Mouse (Mus musculus) granulocyte monocyte progenitor cell, adult 5-6 weeks (primary cell): ENCODE data around the gene Tmod3. TPM values are rescaled to one million over a fixed set of nuclear protein-coding genes. Genes with fewer than 3 reads are reported as not detected.
"Not testable (repeated sequence)": the region's sequence is repeated elsewhere in the genome, so short reads cannot be mapped to it uniquely, and the experiment has no call there.

Experiments used
- ATAC-seq: replicated peaks from 2 replicates; pipeline ENCODE4 v1.8.0; 2016; ENCODE audit warnings: mild to moderate bottlenecking, moderate TSS enrichment, inconsistent platforms; ENCODE audit not compliant: poor library complexity, severe bottlenecking
- total RNA-seq, 2 experiments: library from RNA; stranded (forward) in 1 of 2; stranded (reverse) in 1 of 2; fragments of 200-712, 200-1000 nt in 1 of 2; fragments of >200 nt in 1 of 2; fragmentation: Nextera tagmentation in 1 of 2; gene quantifications; 2 replicates each; pipeline ENCODE4 v1.2.3; 2014 to 2017

Gene Tmod3
- total RNA-seq, 2 experiments from 2014 or later: 52.9 to 59.5 TPM

GRCm38 (mm10) chr9:75558812-75559511 lies 495 bp downstream of the Tmod3 start:
- ATAC-seq: peak; percentile 65

- ATAC-seq: peak; percentile 17
Measured at GRCm38 (mm10) chr9:75558360-75558759, 1.1 kb downstream of the Tmod3 start.

GRCm38 (mm10) chr9:75553719-75554118 lies 5.7 kb downstream of the Tmod3 start:
- ATAC-seq: peak; percentile 31

GRCm38 (mm10) chr9:75551342-75551741 lies 8.1 kb downstream of the Tmod3 start:
- ATAC-seq: no peak

GRCm38 (mm10) chr9:75549010-75549409 lies 10.4 kb downstream of the Tmod3 start:
- peak; percentile 68 for ATAC-seq

GRCm38 (mm10) chr9:75546885-75547553 lies 12.4 kb downstream of the Tmod3 start:
- ATAC-seq: peak; percentile 84

- no peak for ATAC-seq
Measured at GRCm38 (mm10) chr9:75545514-75545913, 13.9 kb downstream of the Tmod3 start.

- peak; percentile 47 for ATAC-seq
Measured at GRCm38 (mm10) chr9:75541497-75541896, 18.0 kb downstream of the Tmod3 start.

GRCm38 (mm10) chr9:75536422-75536821 lies 23.0 kb downstream of the Tmod3 start:
- ATAC-seq: no peak

- no peak for ATAC-seq
Measured at GRCm38 (mm10) chr9:75534431-75534962, 25.0 kb downstream of the Tmod3 start.

GRCm38 (mm10) chr9:75532989-75533388 lies 26.5 kb downstream of the Tmod3 start:
- ATAC-seq: not testable (repeated sequence)

GRCm38 (mm10) chr9:75532461-75532860 lies 27.0 kb downstream of the Tmod3 start:
- no peak for ATAC-seq

GRCm38 (mm10) chr9:75529358-75529757 lies 30.1 kb downstream of the Tmod3 start:
- 0 out of 2 replicates have a peak, but pooled peaks have one; percentile 22 for ATAC-seq

GRCm38 (mm10) chr9:75528096-75528495 lies 31.4 kb downstream of the Tmod3 start:
- ATAC-seq: no peak

GRCm38 (mm10) chr9:75527368-75528059 lies 31.9 kb downstream of the Tmod3 start:
- ATAC-seq: no peak

GRCm38 (mm10) chr9:75523646-75524045 lies 35.8 kb downstream of the Tmod3 start:
- ATAC-seq: no peak

GRCm38 (mm10) chr9:75522217-75522616 lies 37.2 kb downstream of the Tmod3 start:
- no peak for ATAC-seq

- peak; percentile 88 for ATAC-seq
Measured at GRCm38 (mm10) chr9:75521788-75522187, 37.7 kb downstream of the Tmod3 start.

- ATAC-seq: no peak
Measured at GRCm38 (mm10) chr9:75520940-75521339, 38.5 kb downstream of the Tmod3 start.

- no peak for ATAC-seq
Measured at GRCm38 (mm10) chr9:75517751-75518150, 41.7 kb downstream of the Tmod3 start.
